Mouse (Mus musculus) MEL (cell line): Measurements from ENCODE around the gene Gria3.

Experiments
- CTCF ChIP-seq, 3 experiments: IDR thresholded peaks in 2 of 3; conservative IDR thresholded peaks in 1 of 3; 2 replicates each; pipeline ENCODE4 v1.5.1; 2011 to 2012; ENCODE audit warnings: low read length in 3 of 3, low read depth in 2 of 3, mild to moderate bottlenecking in 2 of 3, improper control_type of control experiment in 1 of 3, inconsistent platforms in 1 of 3, mixed read lengths in 1 of 3, moderate library complexity in 1 of 3; ENCODE audit not compliant: control insufficient read depth in 1 of 3, insufficient read depth in 1 of 3, poor library complexity in 1 of 3, severe bottlenecking in 1 of 3
- KAT2A ChIP-seq: conservative IDR thresholded peaks from 2 replicates; pipeline ENCODE4 v1.6.1; 2012; ENCODE audit warnings: low read depth, low read length, improper control_type of control experiment, inconsistent platforms
- MAX ChIP-seq: IDR thresholded peaks from 2 replicates; pipeline ENCODE4 v1.6.1; 2011; ENCODE audit warnings: low read length, improper control_type of control experiment
- MXI1 ChIP-seq: IDR thresholded peaks from 2 replicates; pipeline ENCODE4 v1.6.1; 2011; ENCODE audit warnings: mild to moderate bottlenecking, low read depth, low read length, improper control_type of control experiment
- POLR2A ChIP-seq, 2 experiments: IDR thresholded peaks; 2 replicates each; pipeline ENCODE4 v1.6.1; 2011 to 2012; ENCODE audit warnings: low read length in 2 of 2, mild to moderate bottlenecking in 2 of 2, control low read depth in 1 of 2, improper control_type of control experiment in 1 of 2, low read depth in 1 of 2, moderate library complexity in 1 of 2; ENCODE audit not compliant: control insufficient read depth in 1 of 2, insufficient read depth in 1 of 2, poor library complexity in 1 of 2
- ZC3H11A ChIP-seq: IDR thresholded peaks from 2 replicates; pipeline ENCODE4 v1.6.1; 2012; ENCODE audit warnings: low read depth, mild to moderate bottlenecking, inconsistent platforms, low read length, improper control_type of control experiment
- ZKSCAN1 ChIP-seq: IDR thresholded peaks from 2 replicates; pipeline ENCODE4 v1.6.1; 2012; ENCODE audit warnings: low read depth, mild to moderate bottlenecking, inconsistent platforms, low read length, improper control_type of control experiment, moderate library complexity

- TF ChIP-seq MXI1 (no peak), POLR2A (IDR thresholded peaks at IDR 0.05; ENCODE audit: control insufficient read depth in 1 of 2, insufficient read depth in 1 of 2, low read depth in 1 of 2, low read length in 2 of 2, poor library complexity in 1 of 2) (no peak), KAT2A (no peak), ZKSCAN1 (no peak), ZC3H11A (no peak), CTCF (IDR thresholded peaks at IDR 0.05 in 2 of 3, conservative IDR thresholded peaks at IDR 0.05 in 1 of 3; ENCODE audit: control insufficient read depth in 1 of 3, insufficient read depth in 1 of 3, low read depth in 2 of 3, low read length in 3 of 3, poor library complexity in 1 of 3, severe bottlenecking in 1 of 3) (no peak), MAX (no peak)
These were observed 34.9 kb downstream of the Gria3 start for GRCm38 (mm10) chrX:41435541-41435940.
